Mouse (Mus musculus): ENCODE measurements at regions not wholly inside any gene's neighbourhood (a gene's known extent, or its start where the extent isn't known, plus 50 kb on each side); places are given as distances from the start of the nearest gene placed in this dataset.

DNA sequence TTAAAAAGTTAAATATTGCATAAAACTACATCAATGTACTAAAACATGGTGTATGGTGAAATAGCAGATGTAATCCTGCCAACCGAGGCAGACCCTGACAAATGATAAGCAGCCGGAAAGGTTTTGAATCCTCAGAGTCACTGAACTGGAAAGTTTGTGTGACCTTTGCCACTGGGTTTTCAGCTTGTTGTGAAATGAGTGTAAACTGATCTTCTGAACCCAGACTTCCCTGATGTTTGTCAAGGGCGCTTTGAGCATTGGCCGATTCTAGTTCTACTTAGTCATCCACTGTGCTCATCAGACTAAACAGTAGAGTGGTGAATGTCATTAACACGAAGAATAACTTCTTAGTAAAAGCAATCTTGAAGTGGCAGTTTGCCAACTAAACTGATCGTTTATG is 505.3 kb downstream of the Col12a1 start:
- TF ChIP-seq CTCF (IDR thresholded peaks at IDR 0.05; ENCODE audit: borderline replicate concordance, insufficient read depth, low read length) (no peak), POLR2A (IDR thresholded peaks at IDR 0.05; ENCODE audit: low read depth, low read length) (no peak)

Data from embryonic fibroblast, embryonic 13.5 days (primary cell).